Mouse (Mus musculus) stomach, embryonic 14.5 days (tissue): ENCODE measurements around the gene Ptprt. TPM values are rescaled to one million over a fixed set of nuclear protein-coding genes. Genes with fewer than 3 reads are reported as not detected.

Experiments used
- ATAC-seq: fragments of 200-750 bp; cut with Nextera tagmentation; 2 replicates; pipeline ENCODE4 v1.8.0; 2017; ENCODE audit warnings: low read depth, moderate TSS enrichment; ENCODE audit not compliant: insufficient number of reproducible peaks, insufficient read depth, low FRiP score
- H3K27ac ChIP-seq: fragments of 300-500 bp; sonication (generic); 2 replicates; pipeline ENCODE4 v1.5.1; 2014; ENCODE audit warnings: mild to moderate bottlenecking, low read length, moderate library complexity, mixed read lengths
- H3K27me3 ChIP-seq: fragments of 300-500 bp; sonication (generic); 2 replicates; pipeline ENCODE4 v1.6.1; 2014; ENCODE audit warnings: low read length, control low read depth, mixed read lengths; ENCODE audit not compliant: control insufficient read depth, insufficient read depth
- H3K36me3 ChIP-seq: fragments of 300-500 bp; sonication (generic); 2 replicates; pipeline ENCODE4 v1.6.1; 2014; ENCODE audit warnings: mild to moderate bottlenecking, control low read depth, low read length, moderate library complexity, mixed read lengths; ENCODE audit not compliant: control insufficient read depth, insufficient read depth
- H3K4me1 ChIP-seq: fragments of 300-500 bp; sonication (generic); 2 replicates; pipeline ENCODE4 v1.6.1; 2014; ENCODE audit warnings: low read length, control low read depth, mixed read lengths; ENCODE audit not compliant: control insufficient read depth, insufficient read depth
- H3K4me2 ChIP-seq: fragments of 300-500 bp; sonication (generic); replicated peaks from 2 replicates; pipeline ENCODE4 v1.6.1; 2014; ENCODE audit warnings: low read depth, low read length, control low read depth
- H3K4me3 ChIP-seq: fragments of 300-500 bp; sonication (generic); 2 replicates; pipeline ENCODE4 v1.5.1; 2014; ENCODE audit warnings: low read depth, low read length, control low read depth
- H3K9ac ChIP-seq: fragments of 300-500 bp; sonication (generic); replicated peaks from 2 replicates; pipeline ENCODE4 v1.6.1; 2014; ENCODE audit warnings: low read depth, mild to moderate bottlenecking, control low read depth, low read length, moderate library complexity, mixed read lengths
- H3K9me3 ChIP-seq: fragments of 300-500 bp; sonication (generic); 2 replicates; pipeline ENCODE4 v1.6.1; 2016; ENCODE audit warnings: low read depth, low read length, control low read depth; ENCODE audit not compliant: control insufficient read depth
- WGBS: fragments of 180-500 bp; shearing (Covaris S2); extraction: QIAGEN DNeasy Blood & Tissue Kit; methylation state at CpG from one replicate; pipeline ENCODE4 v1.1.7; 2014; 5-methylcytosine and 5-hydroxymethylcytosine counted together
- polyA plus RNA-seq: library from polyadenylated mRNA; unstranded; fragments of >200 nt; fragmentation: Nextera tagmentation; extraction: Ambion mirVana; gene quantifications from 2 replicates; pipeline ENCODE4 v1.2.1, GENCODE M21; 2014

The Ptprt gene
- polyA plus RNA-seq, 1 experiment from 2014 or later = 1.2 TPM

DNA sequence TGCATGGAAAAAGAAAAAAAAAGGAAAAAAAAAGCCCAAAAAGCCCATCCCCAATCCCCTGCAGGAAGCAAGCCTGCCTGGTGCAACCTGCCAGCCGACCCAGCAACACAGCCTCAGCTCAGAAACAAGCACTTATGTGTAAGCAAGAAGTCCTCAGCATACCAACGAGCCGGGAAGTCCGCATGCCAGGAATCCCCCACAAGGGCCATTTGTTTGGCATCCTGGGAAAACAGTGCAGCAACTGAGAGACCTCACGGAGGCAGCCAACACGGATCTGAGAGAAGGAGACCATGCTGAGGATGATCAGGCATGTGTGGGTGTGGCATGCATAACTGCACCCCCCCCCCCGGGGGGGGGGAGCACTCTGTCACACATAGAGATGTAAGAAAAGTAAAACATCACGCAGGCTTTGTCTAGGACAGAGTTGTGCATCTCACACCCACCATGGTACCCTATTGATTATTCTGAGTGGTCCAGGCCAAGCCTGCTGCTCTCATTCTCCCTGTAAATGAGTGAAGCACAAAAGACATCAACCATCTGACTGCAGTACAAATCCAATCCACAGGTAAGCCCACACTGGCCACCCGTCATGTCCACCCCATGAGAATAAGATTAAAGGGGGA, 24.4 kb downstream of the Ptprt start:
- no peak overlapping the region for H3K9ac ChIP-seq
- no peaks in the 10 kb centered on the region for H3K4me1 ChIP-seq
- no peak overlapping the region for H3K4me3 ChIP-seq
- 41% methylated on average over 9 of the region's 9 CpGs for WGBS
- H3K4me2 ChIP-seq = no peak overlapping the region
- ATAC-seq = no peak
- no peak overlapping the region for H3K27ac ChIP-seq
- no peaks in the 10 kb centered on the region for H3K27me3 ChIP-seq
- H3K9me3 ChIP-seq = no peaks in the 10 kb centered on the region
- no peaks in the 10 kb centered on the region for H3K36me3 ChIP-seq

DNA sequence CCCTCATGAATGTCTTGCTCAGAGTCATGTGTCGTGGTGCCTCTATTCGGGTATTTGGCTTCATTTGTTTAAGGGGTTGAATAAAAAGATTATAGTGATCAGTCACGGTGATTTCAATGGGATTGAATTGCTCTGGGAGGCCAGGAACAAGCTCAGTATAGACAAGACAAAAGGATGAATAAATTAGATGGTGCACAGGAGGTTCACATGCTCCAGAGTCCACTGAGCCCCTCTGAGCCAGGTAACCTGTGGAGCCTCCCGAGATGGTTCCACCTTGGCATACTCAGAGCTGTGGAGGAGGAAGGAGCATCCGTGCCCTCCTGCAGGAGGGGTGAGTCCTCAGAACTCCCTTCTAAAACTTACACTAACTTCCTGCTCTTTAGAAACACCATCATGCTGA, 26.0 kb downstream of the Ptprt start:
- Histone ChIP-seq H3K27me3 (no peaks in the 10 kb centered on the region), H3K9ac (no peak overlapping the region), H3K4me2 (no peak overlapping the region), H3K27ac (no peak overlapping the region), H3K9me3 (no peaks in the 10 kb centered on the region), H3K4me1 (no peaks in the 10 kb centered on the region), H3K36me3 (no peaks in the 10 kb centered on the region), H3K4me3 (no peak overlapping the region)
- WGBS = 79% methylated on average over 5 of the region's 5 CpGs
- ATAC-seq = no peak

DNA sequence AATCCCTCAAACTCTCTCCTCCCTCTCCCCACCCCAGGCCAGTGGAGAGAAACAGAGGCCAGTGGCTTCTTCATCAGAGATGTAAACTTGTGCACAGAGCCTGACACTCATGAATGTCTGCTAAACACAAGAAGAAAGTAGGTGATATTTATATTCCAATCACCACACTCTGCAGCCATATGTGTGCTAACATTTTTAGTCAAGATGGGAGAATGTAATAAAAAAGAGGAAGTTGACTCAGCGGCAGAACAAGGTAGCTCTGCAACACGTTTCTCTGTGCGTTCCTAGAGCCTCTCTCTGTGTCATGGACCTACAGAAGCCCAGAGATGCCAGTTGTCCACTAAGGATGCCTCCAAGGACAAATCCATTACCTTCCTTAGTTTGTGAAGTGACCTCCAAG, 34.9 kb downstream of the Ptprt start:
- no peak for ATAC-seq
- no peaks in the 10 kb centered on the region for H3K36me3 ChIP-seq
- no peaks in the 10 kb centered on the region for H3K27me3 ChIP-seq
- no peaks in the 10 kb centered on the region for H3K9me3 ChIP-seq
- H3K4me3 ChIP-seq = no peak overlapping the region
- no peak overlapping the region for H3K27ac ChIP-seq
- H3K4me1 ChIP-seq = no peaks in the 10 kb centered on the region
- 74% methylated on average over 3 of the region's 3 CpGs for WGBS
- no peak overlapping the region for H3K4me2 ChIP-seq
- no peak overlapping the region for H3K9ac ChIP-seq

DNA sequence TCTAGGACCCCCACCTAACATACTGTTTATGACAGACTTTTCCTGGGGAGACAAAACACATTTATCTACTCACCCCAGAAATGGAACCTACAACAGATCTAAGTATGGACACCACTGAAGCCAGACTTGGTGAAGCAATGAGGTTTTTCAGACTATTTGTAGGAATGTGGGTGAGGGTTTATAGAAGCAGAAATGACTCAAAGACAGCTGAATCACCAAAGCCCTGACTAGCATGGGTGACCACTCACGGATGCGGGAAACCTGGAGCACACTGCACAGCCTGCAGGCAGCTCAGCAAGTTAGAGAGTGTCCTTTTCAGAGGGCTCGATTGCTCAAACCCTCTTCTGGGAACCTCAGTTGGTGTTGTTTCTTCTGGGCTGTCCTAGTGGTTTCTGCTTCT, 36.2 kb downstream of the Ptprt start:
- H3K27me3 ChIP-seq = no peaks in the 10 kb centered on the region
- no peak overlapping the region for H3K4me2 ChIP-seq
- WGBS = 92% methylated on average over 3 of the region's 3 CpGs
- ATAC-seq = no peak
- H3K4me3 ChIP-seq = no peak overlapping the region
- no peak overlapping the region for H3K27ac ChIP-seq
- H3K9ac ChIP-seq = no peak overlapping the region
- H3K9me3 ChIP-seq = no peaks in the 10 kb centered on the region
- no peaks in the 10 kb centered on the region for H3K4me1 ChIP-seq
- H3K36me3 ChIP-seq = no peaks in the 10 kb centered on the region

DNA sequence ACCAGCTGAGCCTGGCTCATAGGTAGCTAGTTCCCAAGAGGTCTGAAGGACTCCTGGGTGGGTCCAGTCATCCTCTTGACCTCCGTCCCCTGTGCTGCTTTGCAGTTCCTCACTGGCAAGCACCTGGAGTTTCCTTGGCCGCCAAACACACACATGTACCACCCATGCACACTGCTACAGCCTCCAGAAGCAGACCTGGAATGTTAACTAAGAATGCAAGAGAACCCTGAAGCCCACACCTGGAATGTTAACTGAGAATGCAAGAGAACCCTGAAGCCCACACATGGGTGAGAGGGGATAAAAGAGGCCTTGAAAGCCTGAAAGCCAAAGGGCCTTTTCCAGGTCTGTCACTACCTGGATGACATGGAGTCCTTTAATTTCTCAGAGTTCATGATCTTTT, 46.7 kb downstream of the Ptprt start:
- no peaks in the 10 kb centered on the region for H3K9me3 ChIP-seq
- no peaks in the 10 kb centered on the region for H3K4me1 ChIP-seq
- H3K9ac ChIP-seq = no peak overlapping the region
- H3K4me2 ChIP-seq = no peak overlapping the region
- H3K36me3 ChIP-seq = no peaks in the 10 kb centered on the region
- WGBS = 76% methylated on average over 2 of the region's 2 CpGs
- H3K4me3 ChIP-seq = no peak overlapping the region
- H3K27ac ChIP-seq = no peak overlapping the region
- no peak for ATAC-seq
- H3K27me3 ChIP-seq = no peaks in the 10 kb centered on the region

DNA sequence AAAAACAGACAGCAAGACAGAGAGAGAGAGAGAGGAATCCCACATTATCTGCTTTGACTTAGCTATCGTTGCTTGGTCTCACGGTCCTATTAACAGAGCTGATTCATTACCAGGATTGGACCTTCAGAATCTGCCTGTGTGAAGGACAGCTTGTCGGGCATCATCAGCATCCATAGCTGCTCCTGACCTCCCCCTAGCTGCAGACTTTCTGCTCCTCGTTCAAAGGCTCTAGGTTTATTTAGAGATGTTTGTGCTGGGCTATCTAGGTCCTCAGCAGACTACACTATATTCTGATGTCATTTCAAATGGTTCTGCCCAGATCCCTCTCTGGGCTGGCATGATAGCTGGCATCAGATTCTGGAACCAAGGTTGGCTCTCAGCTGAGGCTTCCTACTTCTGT, 47.5 kb downstream of the Ptprt start:
- Histone ChIP-seq H3K27ac (no peak overlapping the region), H3K4me1 (no peaks in the 10 kb centered on the region), H3K9ac (no peak overlapping the region), H3K4me2 (no peak overlapping the region), H3K9me3 (no peaks in the 10 kb centered on the region), H3K27me3 (no peaks in the 10 kb centered on the region), H3K36me3 (no peaks in the 10 kb centered on the region), H3K4me3 (no peak overlapping the region)
- WGBS = 73% methylated on average over 4 of the region's 4 CpGs
- no peak for ATAC-seq

DNA sequence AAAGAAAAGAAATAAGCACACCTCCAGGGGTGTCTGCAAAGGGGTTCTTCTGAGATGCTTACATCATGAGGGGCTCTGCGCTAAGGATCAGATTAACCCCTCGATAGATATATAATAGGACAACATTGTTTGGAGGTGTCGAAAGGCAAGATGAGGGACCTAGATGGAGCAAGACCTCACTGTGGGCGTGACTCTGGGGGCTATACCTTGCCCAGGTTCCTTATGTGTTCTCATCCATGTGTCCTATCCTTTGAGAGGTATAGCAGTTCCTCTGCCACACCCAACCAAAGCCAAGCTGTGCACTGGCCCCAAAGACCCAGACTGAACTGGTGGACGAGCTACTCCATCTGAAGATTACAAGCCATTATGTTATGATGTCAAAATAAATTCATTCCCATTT, 58.2 kb downstream of the Ptprt start:
- no peaks in the 10 kb centered on the region for H3K9me3 ChIP-seq
- no peak overlapping the region for H3K27ac ChIP-seq
- H3K4me3 ChIP-seq = no peak overlapping the region
- ATAC-seq = no peak
- H3K27me3 ChIP-seq = no peaks in the 10 kb centered on the region
- H3K4me2 ChIP-seq = no peak overlapping the region
- 93% methylated on average over 5 of the region's 5 CpGs for WGBS
- no peaks in the 10 kb centered on the region for H3K4me1 ChIP-seq
- H3K9ac ChIP-seq = no peak overlapping the region
- H3K36me3 ChIP-seq = no peaks in the 10 kb centered on the region

DNA sequence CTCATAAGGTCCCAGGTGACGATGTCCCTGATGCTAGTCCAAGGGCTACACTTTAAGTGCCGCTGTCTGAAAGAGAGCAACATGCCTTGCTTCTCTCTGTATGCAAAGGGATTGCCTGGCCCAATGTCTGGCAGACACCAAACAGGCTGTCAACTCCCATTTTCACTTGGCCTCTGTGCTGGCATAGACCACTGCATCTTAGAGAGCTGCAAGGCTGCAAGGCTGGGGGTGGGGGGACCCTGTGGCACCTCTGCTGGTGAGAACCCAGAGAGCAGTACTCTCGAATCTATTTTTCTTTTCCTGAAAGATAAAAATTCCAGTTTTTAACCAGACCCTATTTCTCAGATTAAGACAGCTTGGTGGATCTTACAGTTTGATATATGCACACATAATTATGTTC, 69.6 kb downstream of the Ptprt start:
- no peak overlapping the region for H3K27ac ChIP-seq
- no peaks in the 10 kb centered on the region for H3K9me3 ChIP-seq
- H3K9ac ChIP-seq = no peak overlapping the region
- no peak overlapping the region for H3K4me3 ChIP-seq
- 89% methylated on average over 3 of the region's 3 CpGs for WGBS
- no peaks in the 10 kb centered on the region for H3K27me3 ChIP-seq
- no peak for ATAC-seq
- no peak overlapping the region for H3K4me2 ChIP-seq
- H3K4me1 ChIP-seq = no peaks in the 10 kb centered on the region
- H3K36me3 ChIP-seq = no peaks in the 10 kb centered on the region

DNA sequence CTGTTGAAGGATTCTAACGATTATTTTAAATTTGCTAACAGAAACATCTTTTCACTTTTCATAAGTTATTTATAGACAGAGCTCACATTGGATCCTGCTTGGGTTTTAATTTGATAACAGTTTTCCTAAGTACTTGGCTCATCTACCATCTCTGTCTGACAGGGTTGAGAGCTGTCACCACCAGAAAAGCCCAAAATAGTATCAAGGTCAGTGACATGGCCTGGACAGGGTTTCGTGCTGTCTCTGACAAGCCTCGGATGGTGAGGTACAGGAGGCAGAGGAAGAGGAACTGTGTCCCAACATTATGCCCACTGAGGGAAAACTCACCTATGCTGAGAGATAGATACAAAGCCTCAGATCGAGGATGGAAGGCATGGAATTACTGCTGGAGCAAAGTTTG, 79.3 kb downstream of the Ptprt start:
- Histone ChIP-seq H3K4me3 (no peak overlapping the region), H3K4me2 (no peak overlapping the region), H3K36me3 (no peaks in the 10 kb centered on the region), H3K4me1 (no peaks in the 10 kb centered on the region; the same call in 1 of the 2 replicates), H3K9ac (no peak overlapping the region), H3K27ac (no peak overlapping the region), H3K27me3 (no peaks in the 10 kb centered on the region), H3K9me3 (no peaks in the 10 kb centered on the region)
- 79% methylated on average over 4 of the region's 4 CpGs for WGBS
- no peak for ATAC-seq
